Comparison of ENCODE assay signal across 31 mouse cellular contexts in the genomic region with DNA sequence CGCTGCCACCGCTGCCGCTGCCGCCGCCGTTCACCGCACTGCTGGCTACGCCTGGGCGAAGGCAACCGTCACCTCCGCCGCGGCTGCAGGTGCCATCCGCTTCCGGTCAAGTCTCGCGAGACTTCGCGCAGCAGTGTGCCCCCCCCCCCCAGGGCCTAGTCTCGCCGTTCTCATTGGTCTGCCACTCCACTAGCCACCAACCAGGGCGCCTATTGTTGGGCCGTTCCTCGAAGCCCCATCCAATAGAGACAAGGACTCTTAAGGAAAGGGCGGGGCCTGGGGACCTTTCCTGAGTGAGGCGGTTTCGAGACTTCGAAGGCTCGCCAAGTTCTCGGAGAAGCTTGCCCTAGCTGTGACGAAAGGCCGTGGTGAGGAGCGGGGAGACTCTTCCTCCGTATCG. TPM values are rescaled to one million over a fixed set of nuclear protein-coding genes. Genes with fewer than 3 reads are reported as not detected.
DNase-seq lines count a peak whose midpoint lies in the region; ATAC-seq lines count a peak whose summit lies in the region.
"Had no signal": no experiment of that assay in that cellular context is flagged by ENCODE, and none has a peak within 500 bp of the region (broad histone marks: within the 10 kb centered on the region; RNA-seq: fewer than 3 reads in every experiment).

Gm4779 (minus strand) TSS at position 82 of the 400 bp plus-strand sequence.
8030474K03Rik (plus strand) TSS at position 315 of the 400 bp plus-strand sequence.

- H3K9ac ChIP-seq in heart, embryonic 14.5 days (ENCODE audit: low read length) = no peak within 1 kb of the TSS
- H3K9ac ChIP-seq in forebrain, embryonic 15.5 days (replicated peaks) = no peak within 1 kb of the TSS
- H3K9ac ChIP-seq in hindbrain, embryonic 11.5 days (ENCODE audit: low read depth, low read length) = no peak within 1 kb of the TSS
- H3K9ac ChIP-seq: forebrain, embryonic 13.5 days; heart, embryonic 15.5 days; hindbrain, embryonic 14.5 days had no signal

- 0 out of 2 replicates have a peak, but pooled peaks cover 6% of the 10 kb centered on the region for H3K9me3 ChIP-seq in heart, embryonic 14.5 days (ENCODE audit: control insufficient read depth, low read length)
- H3K9me3 ChIP-seq in forebrain, embryonic 15.5 days = no peaks in the 10 kb centered on the region
- H3K9me3 ChIP-seq in hindbrain, embryonic 11.5 days (ENCODE audit: control insufficient read depth, low read length) = no peaks in the 10 kb centered on the region
- H3K9me3 ChIP-seq: forebrain, embryonic 13.5 days; G1E; heart, embryonic 15.5 days had no signal

- 90% methylated on average over 35 of the region's 35 CpGs for WGBS in heart, embryonic 14.5 days
- 95% methylated on average over 35 of the region's 35 CpGs for WGBS in forebrain, embryonic 15.5 days
- WGBS in hindbrain, embryonic 11.5 days = 93% methylated on average over 35 of the region's 35 CpGs

- 0 out of 2 replicates have a peak, but pooled peaks have one; percentile 23 for ATAC-seq in heart, embryonic 14.5 days (ENCODE audit: insufficient number of reproducible peaks, insufficient read depth, low FRiP score, low read depth)
- no peak for ATAC-seq in forebrain, embryonic 15.5 days (replicated peaks)
- no peak for ATAC-seq in hindbrain, embryonic 11.5 days (ENCODE audit: low FRiP score)
- ATAC-seq: forebrain, embryonic 13.5 days; hindbrain, postnatal 0 days; inflammation-experienced regulatory T-cells, adult 6 months; intestine, embryonic 16.5 days had no signal

- H3K4me3 ChIP-seq in heart, embryonic 14.5 days (ENCODE audit: control insufficient read depth in 1 of 2, insufficient read depth in 1 of 2, low read depth in 1 of 2, low read length in 2 of 2) = no peak within 1 kb of the TSS
- H3K4me3 ChIP-seq in forebrain, embryonic 15.5 days = no peak within 1 kb of the TSS
- no peak within 1 kb of the TSS for H3K4me3 ChIP-seq in hindbrain, embryonic 11.5 days (ENCODE audit: low read depth, low read length)
- H3K4me3 ChIP-seq: forebrain, embryonic 10.5 days; forebrain, embryonic 13.5 days; heart, embryonic 15.5 days; hindbrain, embryonic 10.5 days had no signal

- no peak for DNase-seq in heart, adult 8-10 months (ENCODE audit: low spot score)
- DNase-seq in ES-CJ7 (ENCODE audit: low read depth, low spot score) = peak; percentile 66
- peak; percentile 88 for DNase-seq in R1 (ENCODE audit: low read depth, low spot score)
- peak; percentile 9 for DNase-seq in yolk sac, embryonic 10.5 days (ENCODE audit: low spot score)
- DNase-seq in heart, adult 9 months (ENCODE audit: low spot score in 2 of 2) = no peak
- DNase-seq in hindbrain, embryonic 11.5 days (ENCODE audit: low spot score) = no peak
- DNase-seq: adrenal gland, postnatal 10 days; adrenal gland, postnatal 36 days; cerebellum, adult 18-20 months; cerebellum, adult 9-10 months; cerebellum, postnatal 14 days; gastrocnemius, postnatal 25 days; heart, adult 18-20 months; heart, postnatal 10 days; heart, postnatal 36 days had no signal

- no peaks in the 10 kb centered on the region for H3K4me1 ChIP-seq in heart, embryonic 14.5 days (ENCODE audit: control insufficient read depth in 2 of 2, insufficient read depth in 2 of 2, low read length in 2 of 2)
- H3K4me1 ChIP-seq in forebrain, embryonic 15.5 days = no peaks in the 10 kb centered on the region
- H3K4me1 ChIP-seq in hindbrain, embryonic 11.5 days (replicated peaks; ENCODE audit: control insufficient read depth, insufficient read depth, low read length) = no peaks in the 10 kb centered on the region
- H3K4me1 ChIP-seq: forebrain, embryonic 10.5 days; forebrain, embryonic 13.5 days; heart, embryonic 15.5 days; hindbrain, embryonic 10.5 days had no signal

- H3K27ac ChIP-seq in heart, embryonic 14.5 days (replicated peaks in 1 of 2; ENCODE audit: control insufficient read depth in 1 of 2, insufficient read depth in 1 of 2, low read depth in 2 of 2, low read length in 2 of 2) = no peak within 1 kb of the TSS
- H3K27ac ChIP-seq in forebrain, embryonic 15.5 days (replicated peaks) = no peak within 1 kb of the TSS
- H3K27ac ChIP-seq in hindbrain, embryonic 11.5 days (ENCODE audit: low read depth, low read length) = no peak within 1 kb of the TSS
- H3K27ac ChIP-seq: forebrain, embryonic 10.5 days; forebrain, embryonic 13.5 days; heart, embryonic 15.5 days; hindbrain, embryonic 10.5 days; hindbrain, embryonic 14.5 days; hindbrain, postnatal 0 days had no signal

- no peak within 1 kb of the TSS for H3K4me2 ChIP-seq in heart, embryonic 14.5 days (ENCODE audit: low read length)
- H3K4me2 ChIP-seq in forebrain, embryonic 15.5 days (replicated peaks) = no peak within 1 kb of the TSS
- no peak within 1 kb of the TSS for H3K4me2 ChIP-seq in hindbrain, embryonic 11.5 days (replicated peaks; ENCODE audit: low read depth, low read length)
- H3K4me2 ChIP-seq: forebrain, embryonic 13.5 days; heart, embryonic 11.5 days; heart, embryonic 15.5 days; hindbrain, embryonic 14.5 days had no signal

- no peaks in the 10 kb centered on the region for H3K36me3 ChIP-seq in heart, embryonic 14.5 days (ENCODE audit: control insufficient read depth, insufficient read depth, low read length)
- no peaks in the 10 kb centered on the region for H3K36me3 ChIP-seq in forebrain, embryonic 15.5 days
- H3K36me3 ChIP-seq in hindbrain, embryonic 11.5 days (ENCODE audit: control insufficient read depth, insufficient read depth, low read length) = no peaks in the 10 kb centered on the region
- H3K36me3 ChIP-seq: forebrain, embryonic 10.5 days; G1E; heart, embryonic 15.5 days; hindbrain, embryonic 10.5 days had no signal

- H3K27me3 ChIP-seq in heart, embryonic 14.5 days (ENCODE audit: control insufficient read depth, insufficient read depth, low read length) = no peaks in the 10 kb centered on the region; the same call in 1 of the 2 replicates
- H3K27me3 ChIP-seq in forebrain, embryonic 15.5 days = no peaks in the 10 kb centered on the region
- H3K27me3 ChIP-seq in hindbrain, embryonic 11.5 days (ENCODE audit: control insufficient read depth, insufficient read depth, low read length) = no peaks in the 10 kb centered on the region
- H3K27me3 ChIP-seq: forebrain, embryonic 13.5 days; heart, embryonic 15.5 days had no signal

RNA-seq across cellular contexts. Expression of gene Gm4779, which starts in this region (rescaled TPM):
- 0.32 TPM in 1 of 2 replicates, not detected in the other for polyA plus RNA-seq in heart, embryonic 14.5 days (2014; fragmentation: Nextera tagmentation; extraction: Ambion mirVana)
- total RNA-seq in heart, adult 8-10 months (2022) = not detected
- 0.10 and 0.27 TPM in 2 replicates for polyA plus RNA-seq in forebrain, embryonic 15.5 days (2015; fragmentation: Nextera tagmentation; extraction: Ambion mirVana)
- polyA plus RNA-seq in hindbrain, embryonic 11.5 days (2014; fragmentation: Nextera tagmentation; extraction: Ambion mirVana) = not detected in 2 replicates
- total RNA-seq: adrenal gland, adult 18-20 months; adrenal gland, postnatal 10 days; adrenal gland, postnatal 36 days; G1E; gastrocnemius, adult 8-10 months; gastrocnemius, postnatal 25 days; heart, adult 18-20 months; heart, postnatal 10 days; heart, postnatal 36 days had no signal
- polyA plus RNA-seq: embryonic facial prominence, embryonic 11.5 days; forebrain, embryonic 10.5 days; forebrain, embryonic 13.5 days; G1E; hindbrain, embryonic 14.5 days; hindbrain, postnatal 0 days had no signal

RNA-seq across cellular contexts. Expression of gene 8030474K03Rik, which starts in this region (rescaled TPM):
- polyA plus RNA-seq in heart, embryonic 14.5 days (2014; fragmentation: Nextera tagmentation; extraction: Ambion mirVana) = 0.27 TPM in 1 of 2 replicates, not detected in the other
- under 1 TPM in 1 of 4 experiments, not detected in 3; 0.17 TPM for total RNA-seq in heart, adult 8-10 months (2022)
- not detected in 2 replicates for polyA plus RNA-seq in forebrain, embryonic 15.5 days (2015; fragmentation: Nextera tagmentation; extraction: Ambion mirVana)
- polyA plus RNA-seq in hindbrain, embryonic 11.5 days (2014; fragmentation: Nextera tagmentation; extraction: Ambion mirVana) = 0.10 TPM in 1 of 2 replicates, not detected in the other
- total RNA-seq: adrenal gland, adult 18-20 months; adrenal gland, postnatal 10 days; adrenal gland, postnatal 36 days; G1E; gastrocnemius, adult 8-10 months; gastrocnemius, postnatal 25 days; heart, adult 18-20 months; heart, postnatal 10 days; heart, postnatal 36 days; hindbrain, postnatal 0 days had no signal
- polyA plus RNA-seq: embryonic facial prominence, embryonic 14.5 days; forebrain, embryonic 13.5 days; G1E; heart, embryonic 11.5 days; hindbrain, embryonic 14.5 days had no signal

Comparison
In these comparisons a context has a peak if more than half of its experiments do, and no peak if none do; other contexts are left out.
1. Peak in ATAC-seq in heart, embryonic 14.5 days; RNA of the genes that start here not detected or under 1 TPM.
2. DNase-seq: peak in ES-CJ7 (single experiment), R1 (single experiment) and yolk sac, embryonic 10.5 days (single experiment); none in heart, adult 8-10 months (single experiment), heart, adult 9 months (0 of 2) and hindbrain, embryonic 11.5 days (single experiment).